Mouse (Mus musculus) hindbrain, embryonic 11.5 days (tissue): Measurements from ENCODE around the gene Snx4. TPM values are rescaled to one million over a fixed set of nuclear protein-coding genes. Genes with fewer than 3 reads are reported as not detected.

Experiments
- ATAC-seq: fragments of 200-750 bp; cut with Nextera tagmentation; 2 replicates; pipeline ENCODE4 v1.8.0; 2017; ENCODE audit warnings: mild to moderate bottlenecking, moderate TSS enrichment, moderate library complexity; ENCODE audit not compliant: low FRiP score
- DNase-seq: peaks from one replicate; pipeline ENCODE4 v3.0.0-alpha.2; 2015; ENCODE audit warnings: low spot score
- H3K27ac ChIP-seq: fragments of 300-500 bp; sonication (generic); 2 replicates; pipeline ENCODE4 v1.5.1; 2014; ENCODE audit warnings: mild to moderate bottlenecking, low read depth, low read length
- H3K27me3 ChIP-seq: fragments of 300-500 bp; sonication (generic); 2 replicates; pipeline ENCODE4 v1.6.1; 2014; ENCODE audit warnings: mild to moderate bottlenecking, low read length, moderate library complexity, mixed read lengths; ENCODE audit not compliant: control insufficient read depth, insufficient read depth
- H3K36me3 ChIP-seq: fragments of 300-500 bp; sonication (generic); 2 replicates; pipeline ENCODE4 v1.6.1; 2014; ENCODE audit warnings: mild to moderate bottlenecking, low read length, moderate library complexity, mixed read lengths; ENCODE audit not compliant: control insufficient read depth, insufficient read depth
- H3K4me1 ChIP-seq: fragments of 300-500 bp; sonication (generic); replicated peaks from 2 replicates; pipeline ENCODE4 v1.6.1; 2014; ENCODE audit warnings: low read length, mixed read lengths; ENCODE audit not compliant: control insufficient read depth, insufficient read depth
- H3K4me2 ChIP-seq: fragments of 300-500 bp; sonication (generic); replicated peaks from 2 replicates; pipeline ENCODE4 v1.6.1; 2014; ENCODE audit warnings: mild to moderate bottlenecking, low read depth, low read length
- H3K4me3 ChIP-seq: fragments of 300-500 bp; sonication (generic); 2 replicates; pipeline ENCODE4 v1.5.1; 2014; ENCODE audit warnings: low read depth, low read length
- H3K9ac ChIP-seq: fragments of 300-500 bp; sonication (generic); 2 replicates; pipeline ENCODE4 v1.6.1; 2014; ENCODE audit warnings: low read depth, low read length
- H3K9me3 ChIP-seq: fragments of 300-500 bp; sonication (generic); 2 replicates; pipeline ENCODE4 v1.6.1; 2016; ENCODE audit warnings: low read length; ENCODE audit not compliant: control insufficient read depth
- WGBS: fragments of 180-500 bp; shearing (Covaris S2); extraction: QIAGEN DNeasy Blood & Tissue Kit; methylation state at CpG from one replicate; pipeline ENCODE4 v1.1.7; 2014; 5-methylcytosine and 5-hydroxymethylcytosine counted together
- polyA plus RNA-seq: library from polyadenylated mRNA; unstranded; fragments of >200 nt; fragmentation: Nextera tagmentation; extraction: Ambion mirVana; gene quantifications from 2 replicates; pipeline ENCODE4 v1.2.1, GENCODE M21; 2014

The Snx4 gene
- polyA plus RNA-seq, 1 experiment from 2014 or later: 77.2 TPM

DNA sequence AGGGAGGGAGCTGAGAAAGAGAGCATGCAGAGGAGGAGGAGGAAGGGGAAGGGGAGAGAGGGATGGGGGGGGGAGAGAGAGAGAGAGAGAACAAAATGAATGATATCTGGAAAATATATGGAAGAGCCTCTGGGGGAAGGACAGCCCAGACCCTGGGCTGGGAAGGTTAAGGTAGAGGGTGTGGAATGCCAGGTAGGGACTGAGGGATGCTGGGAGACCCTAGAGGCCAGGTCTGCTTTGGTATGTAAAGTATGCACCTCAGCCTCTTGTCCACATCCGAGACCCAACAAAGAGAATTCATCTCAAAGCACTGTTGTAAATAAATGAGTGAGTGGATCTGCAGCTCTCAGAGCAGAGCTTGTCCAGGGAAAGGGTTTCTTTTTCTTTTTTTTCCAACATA lies 91.1 kb downstream of the Snx4 start:
- ATAC-seq: no peak
- no peak for DNase-seq
- no peak overlapping the region for H3K4me2 ChIP-seq
- H3K27ac ChIP-seq: no peak overlapping the region
- no peaks in the 10 kb centered on the region for H3K4me1 ChIP-seq
- 43% methylated on average over 1 of the region's 1 CpGs for WGBS
- H3K36me3 ChIP-seq: no peaks in the 10 kb centered on the region
- H3K9ac ChIP-seq: no peak overlapping the region
- no peaks in the 10 kb centered on the region for H3K27me3 ChIP-seq
- H3K9me3 ChIP-seq: no peaks in the 10 kb centered on the region
- no peak overlapping the region for H3K4me3 ChIP-seq

DNA sequence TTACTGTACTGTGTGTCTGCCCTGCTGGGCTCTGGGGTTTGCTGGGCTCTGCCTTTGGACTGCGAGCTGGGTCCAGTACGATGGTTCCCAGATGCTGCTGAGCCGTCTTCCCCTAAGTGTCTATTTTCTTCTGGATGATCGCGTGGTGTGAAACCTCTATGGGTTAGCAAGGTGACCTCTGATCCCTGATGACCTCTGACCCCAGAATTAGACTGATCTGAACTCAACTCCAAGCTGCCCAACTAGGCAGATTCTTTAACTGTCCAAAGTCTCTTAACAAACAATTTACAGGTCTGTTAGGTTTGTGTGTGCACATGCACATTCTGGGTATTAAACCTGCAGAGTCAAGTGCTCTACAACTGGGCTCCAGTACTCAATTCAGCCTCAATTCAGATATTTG lies 91.9 kb downstream of the Snx4 start:
- Histone ChIP-seq H3K27ac (no peak overlapping the region), H3K4me2 (no peak overlapping the region), H3K9me3 (no peaks in the 10 kb centered on the region), H3K27me3 (no peaks in the 10 kb centered on the region), H3K4me1 (no peaks in the 10 kb centered on the region), H3K9ac (no peak overlapping the region), H3K4me3 (no peak overlapping the region), H3K36me3 (no peaks in the 10 kb centered on the region)
- DNase-seq (no peak), ATAC-seq (no peak)
- 59% methylated on average over 5 of the region's 5 CpGs for WGBS

DNA sequence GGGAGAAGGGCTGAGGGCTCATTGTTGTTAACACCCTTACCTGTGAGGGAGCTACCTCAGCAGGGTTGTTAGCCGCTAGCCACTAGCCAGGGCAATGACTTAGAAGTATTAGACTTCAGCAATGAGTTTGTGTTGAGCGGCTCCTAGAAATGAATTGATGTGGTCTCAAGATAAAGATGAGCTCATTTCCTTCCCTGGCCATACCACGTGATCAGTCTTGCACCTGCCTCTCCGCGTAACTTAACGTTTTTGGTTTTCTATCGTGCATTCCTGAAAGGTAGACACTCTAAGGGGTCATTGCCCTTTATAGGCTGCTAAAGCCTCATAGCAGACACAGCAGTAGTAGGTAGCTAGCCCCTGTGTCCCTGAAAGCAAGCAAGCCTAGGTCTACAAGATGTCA lies 92.4 kb downstream of the Snx4 start:
- H3K27me3 ChIP-seq: no peaks in the 10 kb centered on the region
- ATAC-seq: no peak
- H3K9me3 ChIP-seq: no peaks in the 10 kb centered on the region
- H3K4me1 ChIP-seq: no peaks in the 10 kb centered on the region
- H3K4me2 ChIP-seq: no peak overlapping the region
- no peak for DNase-seq
- WGBS: 87% methylated on average over 7 of the region's 7 CpGs
- H3K9ac ChIP-seq: no peak overlapping the region
- H3K36me3 ChIP-seq: no peaks in the 10 kb centered on the region
- no peak overlapping the region for H3K4me3 ChIP-seq
- no peak overlapping the region for H3K27ac ChIP-seq

DNA sequence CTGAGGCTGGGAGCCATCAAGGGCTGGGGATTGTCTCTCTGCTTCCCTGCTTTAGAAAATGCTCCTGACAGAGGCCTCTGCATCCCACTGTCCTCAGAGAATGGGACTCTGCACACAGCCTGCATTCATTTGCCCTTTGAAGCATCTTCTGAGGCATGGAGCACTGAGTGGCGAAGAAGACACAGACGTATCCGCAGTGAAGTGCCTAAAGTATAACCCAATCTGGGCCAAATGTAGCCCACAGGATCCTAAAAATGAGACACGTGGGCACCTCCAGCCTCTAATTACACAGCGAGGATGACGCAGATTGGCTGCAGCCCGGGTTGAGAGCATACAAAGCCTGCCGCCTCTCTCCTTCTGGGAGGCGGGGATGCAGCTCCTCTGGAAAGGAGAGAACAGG lies 93.1 kb downstream of the Snx4 start:
- Histone ChIP-seq H3K9ac (no peak overlapping the region; the same call in 1 of the 2 replicates), H3K27ac (no peak overlapping the region), H3K9me3 (no peaks in the 10 kb centered on the region), H3K4me2 (no peak overlapping the region), H3K27me3 (no peaks in the 10 kb centered on the region), H3K4me1 (no peaks in the 10 kb centered on the region), H3K4me3 (no peak overlapping the region), H3K36me3 (no peaks in the 10 kb centered on the region)
- DNase-seq: no peak
- 66% methylated on average over 9 of the region's 9 CpGs for WGBS
- ATAC-seq: no peak

DNA sequence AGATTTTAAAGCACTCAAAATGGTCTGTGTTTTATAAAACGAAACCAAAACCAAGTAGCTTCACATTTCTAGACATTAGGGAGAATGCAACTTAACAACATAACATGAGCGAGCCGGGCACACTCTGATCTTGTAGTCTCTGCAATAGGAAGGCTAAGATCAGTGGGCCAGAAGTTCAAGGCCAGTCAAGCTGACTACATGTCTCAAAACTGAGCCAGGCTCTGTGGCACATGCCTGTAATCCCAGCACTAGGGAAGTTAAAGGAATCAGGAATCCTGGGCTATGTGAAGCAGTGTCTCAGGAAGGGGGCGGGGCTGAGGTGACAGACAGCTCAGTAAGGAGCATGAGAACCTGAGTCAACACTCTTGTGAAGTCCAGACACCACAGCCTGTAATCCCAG lies 93.6 kb downstream of the Snx4 start:
- Histone ChIP-seq H3K36me3 (no peaks in the 10 kb centered on the region), H3K9me3 (no peaks in the 10 kb centered on the region), H3K4me2 (no peak overlapping the region), H3K4me1 (no peaks in the 10 kb centered on the region), H3K9ac (no peak overlapping the region), H3K27ac (no peak overlapping the region), H3K27me3 (no peaks in the 10 kb centered on the region), H3K4me3 (no peak overlapping the region)
- ATAC-seq (no peak), DNase-seq (no peak)
- WGBS: 86% methylated on average over 4 of the region's 4 CpGs

DNA sequence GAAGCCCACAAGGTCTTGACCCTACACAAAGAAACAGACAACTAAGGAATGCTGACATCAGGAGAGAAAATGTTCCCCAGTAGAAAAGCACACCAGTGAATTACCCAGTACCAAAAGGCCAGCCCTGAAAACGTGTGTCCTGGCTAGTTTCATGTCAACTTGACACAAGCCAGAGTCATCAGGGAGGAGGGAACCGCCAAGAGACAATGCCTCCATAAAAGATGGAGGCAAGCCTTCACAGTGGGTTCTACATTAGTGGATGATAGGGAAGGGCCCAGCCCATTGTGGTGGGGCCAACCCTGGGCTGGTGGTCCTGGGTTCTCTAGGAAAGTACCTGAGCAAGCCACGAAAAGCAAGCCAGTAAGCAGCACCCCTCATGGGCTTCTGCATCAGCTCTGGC lies 95.1 kb downstream of the Snx4 start:
- DNase-seq (no peak), ATAC-seq (no peak)
- H3K27ac ChIP-seq: no peak overlapping the region
- no peaks in the 10 kb centered on the region for H3K4me1 ChIP-seq
- no peaks in the 10 kb centered on the region for H3K9me3 ChIP-seq
- WGBS: 53% methylated on average over 3 of the region's 3 CpGs
- no peaks in the 10 kb centered on the region for H3K27me3 ChIP-seq
- no peak overlapping the region for H3K4me2 ChIP-seq
- H3K36me3 ChIP-seq: no peaks in the 10 kb centered on the region
- no peak overlapping the region for H3K4me3 ChIP-seq
- no peak overlapping the region for H3K9ac ChIP-seq

DNA sequence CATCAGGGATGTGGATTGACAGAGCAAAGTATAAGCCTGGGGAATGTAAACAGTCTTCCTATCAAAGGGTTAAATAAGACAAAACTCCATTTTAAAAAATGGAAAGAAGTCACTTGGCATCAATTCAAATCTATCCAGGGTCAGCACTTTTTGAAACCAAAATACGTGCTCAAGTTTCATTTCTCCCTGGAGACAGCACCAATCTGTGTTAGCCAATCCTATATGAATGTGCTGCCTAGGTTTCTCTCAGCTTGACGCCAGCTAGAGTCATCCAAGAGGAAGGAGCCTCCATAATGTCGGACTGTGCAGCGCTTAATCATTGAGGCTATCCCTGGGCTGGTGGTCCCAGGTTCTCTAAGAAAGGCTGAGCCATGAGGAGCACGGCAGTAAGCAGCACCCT lies 95.9 kb downstream of the Snx4 start:
- Histone ChIP-seq H3K4me2 (no peak overlapping the region), H3K27me3 (no peaks in the 10 kb centered on the region), H3K9ac (no peak overlapping the region), H3K9me3 (no peaks in the 10 kb centered on the region), H3K36me3 (no peaks in the 10 kb centered on the region), H3K4me1 (no peaks in the 10 kb centered on the region), H3K4me3 (no peak overlapping the region), H3K27ac (no peak overlapping the region)
- WGBS: 74% methylated on average over 5 of the region's 5 CpGs
- DNase-seq: no peak
- ATAC-seq: no peak

Other genes with a start within 250 kb of the Snx4 start
- 7.7 and 8.0 TPM in 2 replicates for gene Iqcg, start 195.2 kb upstream of the Snx4 start, polyA plus RNA-seq
- gene Rpl35a, start 195.0 kb upstream of the Snx4 start, polyA plus RNA-seq: 774 and 789 TPM in 2 replicates
- 3.1 and 4.6 TPM in 2 replicates for gene Lmln, start 188.9 kb upstream of the Snx4 start, polyA plus RNA-seq
- 19.7 and 24.6 TPM in 2 replicates for gene Osbpl11, start 66.4 kb upstream of the Snx4 start, polyA plus RNA-seq
- 48.8 and 48.9 TPM in 2 replicates for gene Zfp148, start 129.4 kb downstream of the Snx4 start, polyA plus RNA-seq